Mouse (Mus musculus) lung, postnatal 0 days (tissue): ENCODE results near the gene Kir3dl2. TPM values are rescaled to one million over a fixed set of nuclear protein-coding genes. Genes with fewer than 3 reads are reported as not detected.
"Not testable (repeated sequence)": the region's sequence is repeated elsewhere in the genome, so short reads cannot be mapped to it uniquely, and the experiment has no call there.

Experiments
- ATAC-seq: fragments of 200-750 bp; cut with Nextera tagmentation; 2 replicates; pipeline ENCODE4 v1.8.0; 2017; ENCODE audit warnings: moderate library complexity
- DNase-seq: peaks from one replicate; pipeline ENCODE4 v3.0.0-alpha.2; 2016; ENCODE audit warnings: low spot score
- H3K27ac ChIP-seq: fragments of 300-500 bp; sonication (generic); 2 replicates; pipeline ENCODE4 v1.5.1; 2014; ENCODE audit warnings: antibody characterized with exemption, mild to moderate bottlenecking, low read length, mixed read lengths
- H3K27me3 ChIP-seq: fragments of 300-500 bp; sonication (generic); replicated peaks from 2 replicates; pipeline ENCODE4 v1.6.1; 2014; ENCODE audit warnings: low read length, mixed read lengths; ENCODE audit not compliant: insufficient read depth
- H3K36me3 ChIP-seq: fragments of 300-500 bp; sonication (generic); 2 replicates; pipeline ENCODE4 v1.6.1; 2014; ENCODE audit warnings: low read length, mixed read lengths; ENCODE audit not compliant: insufficient read depth
- H3K4me1 ChIP-seq: fragments of 300-500 bp; sonication (generic); 2 replicates; pipeline ENCODE4 v1.6.1; 2014; ENCODE audit warnings: antibody characterized with exemption, low read depth, low read length, mixed read lengths; ENCODE audit not compliant: insufficient read depth
- H3K4me2 ChIP-seq: fragments of 300-500 bp; sonication (generic); replicated peaks from 2 replicates; pipeline ENCODE4 v1.6.1; 2014; ENCODE audit warnings: low read depth, mild to moderate bottlenecking, low read length, moderate library complexity, mixed read lengths
- H3K4me3 ChIP-seq: fragments of 300-500 bp; sonication (generic); 2 replicates; pipeline ENCODE4 v1.5.1; 2014; ENCODE audit warnings: low read depth, low read length
- H3K9ac ChIP-seq: fragments of 300-500 bp; sonication (generic); replicated peaks from 2 replicates; pipeline ENCODE4 v1.6.1; 2014; ENCODE audit warnings: low read depth, mild to moderate bottlenecking
- H3K9me3 ChIP-seq: fragments of 300-500 bp; sonication (generic); 2 replicates; pipeline ENCODE4 v1.6.1; 2016; ENCODE audit warnings: low read length, mixed read lengths
- CTCF ChIP-seq: IDR thresholded peaks from 2 replicates; pipeline ENCODE4 v1.5.1; 2016; ENCODE audit warnings: antibody characterized with exemption, mild to moderate bottlenecking
- EP300 ChIP-seq: IDR thresholded peaks from 2 replicates; pipeline ENCODE4 v1.6.1; 2016; ENCODE audit warnings: antibody characterized with exemption, mild to moderate bottlenecking, control low read depth
- WGBS: fragments of 180-500 bp; shearing (Covaris S2); extraction: QIAGEN DNeasy Blood & Tissue Kit; methylation state at CpG from one replicate; pipeline ENCODE4 v1.1.7; 2014; 5-methylcytosine and 5-hydroxymethylcytosine counted together
- polyA plus RNA-seq: library from polyadenylated mRNA; unstranded; fragments of >200 nt; fragmentation: Nextera tagmentation; extraction: Ambion mirVana; gene quantifications from 2 replicates; pipeline ENCODE4 v1.2.1, GENCODE M21; 2015

Kir3dl2 gene
- polyA plus RNA-seq, result not detected in 2 replicates

DNA sequence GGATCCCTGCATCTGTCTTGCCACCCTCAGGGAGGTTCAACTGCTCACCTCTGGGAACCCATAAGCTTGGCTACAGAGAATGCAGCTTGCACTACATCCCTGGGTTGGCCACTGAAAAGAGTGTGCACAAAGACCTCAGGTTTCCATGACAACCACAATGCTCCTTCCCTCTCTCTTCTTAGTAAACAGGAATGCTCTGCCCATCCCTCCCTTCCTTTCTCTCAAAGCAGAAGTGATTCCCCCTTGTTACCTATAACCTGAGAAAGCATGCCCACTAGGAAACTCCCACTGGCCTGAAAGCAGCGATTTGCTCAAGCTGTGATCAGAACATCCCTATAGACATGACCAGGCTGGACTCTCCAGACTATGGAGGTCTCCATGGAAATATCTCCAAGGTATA lies at the start of gene Kir3dl2:
Kir3dl2 (minus strand) TSS at position 101 of the 400 bp plus-strand sequence.
- not testable (repeated sequence) for H3K4me1 ChIP-seq, H3K27ac ChIP-seq, H3K4me3 ChIP-seq, DNase-seq, ATAC-seq, H3K36me3 ChIP-seq, H3K27me3 ChIP-seq, H3K9me3 ChIP-seq, H3K9ac ChIP-seq, H3K4me2 ChIP-seq
- 68% methylated on average over 1 of the region's 1 CpGs for WGBS

DNA sequence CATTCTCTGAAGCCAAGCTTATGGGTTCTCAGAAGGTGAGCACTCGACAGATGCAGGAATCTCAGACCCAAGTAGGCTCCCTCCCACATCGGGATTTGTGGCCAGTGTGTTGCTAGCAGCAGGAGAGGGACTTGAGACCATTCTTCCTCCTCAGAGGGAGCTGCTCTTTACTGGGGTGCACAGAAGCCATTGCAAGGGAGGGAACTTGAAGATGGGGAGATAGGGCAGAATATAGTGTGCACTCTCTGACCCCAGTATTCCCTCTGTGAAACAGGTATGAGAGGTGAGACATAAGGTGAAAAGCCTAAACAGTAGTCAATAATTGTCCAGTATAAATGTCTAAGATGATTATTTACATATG lies 47.0 kb upstream of the Kir3dl2 start:
- TF ChIP-seq CTCF (no peak), EP300 (no peak)
- Histone ChIP-seq H3K27ac (no peak overlapping the region), H3K9ac (no peak overlapping the region), H3K4me1 (no peaks in the 10 kb centered on the region), H3K9me3 (no peaks in the 10 kb centered on the region), H3K36me3 (no peaks in the 10 kb centered on the region), H3K4me2 (no peak overlapping the region), H3K4me3 (no peak overlapping the region), H3K27me3 (no peaks in the 10 kb centered on the region)
- WGBS, result 31% methylated on average over 2 of the region's 2 CpGs
- ATAC-seq (no peak), DNase-seq (no peak)

DNA sequence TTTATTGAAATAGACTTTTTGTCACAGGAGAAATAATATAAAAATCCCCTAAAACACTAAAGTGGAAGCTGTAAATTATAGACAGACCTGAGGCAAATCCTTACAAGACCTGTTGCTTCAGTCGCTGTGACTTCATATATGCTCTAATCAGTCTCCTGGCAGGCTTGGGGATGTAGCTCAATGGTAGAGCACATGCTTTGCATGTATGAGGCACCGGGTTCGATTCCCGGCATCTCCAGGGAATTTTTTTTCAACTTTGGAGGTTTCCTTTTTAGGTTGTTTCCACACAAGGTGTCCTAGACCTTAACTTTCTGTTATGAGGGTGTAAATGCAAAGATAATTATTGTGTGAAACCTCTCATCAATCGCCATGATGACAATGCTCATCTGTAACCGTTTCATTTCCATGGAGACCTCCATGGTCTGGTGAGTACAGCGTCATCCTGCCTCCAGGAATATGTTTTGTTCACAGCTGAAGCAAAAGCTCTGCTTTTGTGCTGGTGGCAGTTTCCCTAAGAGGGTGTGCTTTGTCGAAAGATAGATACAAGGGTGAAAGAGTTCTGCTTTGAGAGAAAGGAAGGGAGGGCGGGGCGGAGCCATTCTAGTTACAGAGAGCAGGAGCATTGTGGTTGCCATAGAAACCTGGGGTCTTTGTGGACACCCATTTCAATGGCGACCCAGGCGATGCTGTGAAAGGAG lies 46.5 kb upstream of the Kir3dl2 start, which contains the start of gene Tceal3:
Tceal3 (plus strand) TSS at position 644 of the 698 bp plus-strand sequence.
- no peaks in the 10 kb centered on the region for H3K36me3 ChIP-seq
- no peaks in the 10 kb centered on the region for H3K9me3 ChIP-seq
- H3K4me2 ChIP-seq, result no peak within 1 kb of the TSS
- H3K27me3 ChIP-seq, result no peaks in the 10 kb centered on the region
- ATAC-seq (no peak), DNase-seq (no peak)
- H3K4me3 ChIP-seq, result no peak within 1 kb of the TSS
- H3K27ac ChIP-seq, result no peak within 1 kb of the TSS
- no peak within 1 kb of the TSS for H3K9ac ChIP-seq
- H3K4me1 ChIP-seq, result no peaks in the 10 kb centered on the region
- WGBS, result 50% methylated on average over 12 of the region's 12 CpGs
- TF ChIP-seq EP300 (no peak), CTCF (no peak)

DNA sequence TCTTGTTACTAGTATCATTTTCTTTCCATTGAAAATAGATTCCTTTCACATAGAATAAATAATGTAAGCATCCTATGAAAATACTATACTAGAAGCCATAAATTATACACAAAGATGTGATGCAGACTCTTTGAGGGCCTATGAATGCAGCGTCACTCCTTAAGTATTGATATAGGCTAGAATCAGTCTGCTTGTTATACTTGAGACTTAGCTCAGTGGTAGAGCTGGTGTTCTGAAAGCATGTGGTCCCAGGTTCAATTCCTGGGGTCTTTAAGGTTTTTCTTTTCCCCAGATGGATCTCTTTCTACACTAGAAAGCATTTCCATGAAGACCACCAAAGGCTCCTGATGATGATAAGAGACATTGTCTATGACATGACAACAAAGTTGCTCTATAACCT lies 40.8 kb upstream of the Kir3dl2 start:
- TF ChIP-seq CTCF, result no peak
- TF ChIP-seq EP300, result no peak
- no peak overlapping the region for H3K27ac ChIP-seq
- no peaks in the 10 kb centered on the region for H3K9me3 ChIP-seq
- H3K27me3 ChIP-seq, result no peaks in the 10 kb centered on the region
- 77% methylated on average over 1 of the region's 1 CpGs for WGBS
- ATAC-seq (no peak), DNase-seq (no peak)
- H3K4me3 ChIP-seq, result no peak overlapping the region
- H3K9ac ChIP-seq, result no peak overlapping the region
- no peak overlapping the region for H3K4me2 ChIP-seq
- H3K36me3 ChIP-seq, result no peaks in the 10 kb centered on the region
- no peaks in the 10 kb centered on the region for H3K4me1 ChIP-seq

DNA sequence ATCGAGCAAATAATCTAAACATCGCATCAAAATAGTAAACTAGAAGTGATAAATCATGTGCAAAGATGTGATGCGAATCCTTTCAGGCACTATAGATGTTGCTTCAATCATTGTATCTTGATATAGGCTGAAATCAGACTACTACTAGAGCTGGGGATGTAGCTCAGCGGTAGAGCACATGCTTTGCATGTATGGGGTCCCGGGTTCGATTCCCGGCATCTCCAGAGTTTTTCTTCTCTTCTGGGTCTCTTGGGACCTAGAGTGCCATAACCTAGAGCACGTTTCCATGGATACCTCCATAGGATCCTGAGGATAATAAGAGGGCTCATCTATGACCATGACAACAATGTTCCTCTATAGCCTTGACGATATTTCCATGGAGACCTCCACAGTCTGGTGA lies 25.2 kb upstream of the Kir3dl2 start:
- not testable (repeated sequence) for H3K27me3 ChIP-seq, H3K4me3 ChIP-seq, H3K36me3 ChIP-seq, H3K4me1 ChIP-seq, H3K27ac ChIP-seq, H3K9me3 ChIP-seq, H3K9ac ChIP-seq, H3K4me2 ChIP-seq, DNase-seq, ATAC-seq
- 83% methylated on average over 9 of the region's 9 CpGs for WGBS

DNA sequence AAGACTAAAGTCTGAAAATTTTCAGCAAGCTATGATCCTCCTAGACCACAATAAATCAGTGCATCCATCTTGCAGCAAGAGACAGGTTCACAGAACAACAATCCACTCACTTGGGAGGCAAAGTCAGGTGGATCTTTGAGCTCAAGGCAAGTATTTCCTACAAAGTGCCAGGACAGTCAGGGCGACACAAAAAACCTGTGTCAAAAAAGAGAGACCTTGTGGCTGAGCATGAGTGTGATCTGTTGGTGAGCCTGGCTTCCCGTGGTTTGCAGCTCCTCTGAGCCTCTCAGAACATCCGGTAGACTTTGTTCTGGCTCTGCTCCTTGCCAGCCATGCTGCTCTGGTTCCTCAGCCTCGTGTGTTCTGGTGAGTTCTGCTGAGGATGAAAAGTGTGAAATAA lies 26.2 kb downstream of the Kir3dl2 start, which contains the start of gene Kir3dl1:
Kir3dl1 (plus strand) TSS at position 301 of the 400 bp plus-strand sequence.
- not testable (repeated sequence) for H3K4me2 ChIP-seq, H3K9ac ChIP-seq, ATAC-seq, H3K27me3 ChIP-seq, DNase-seq, H3K27ac ChIP-seq, H3K4me1 ChIP-seq, H3K36me3 ChIP-seq, H3K4me3 ChIP-seq, H3K9me3 ChIP-seq
- WGBS, result 68% methylated on average over 4 of the region's 4 CpGs

Other genes starting within 250 kb of the Kir3dl2 start
- not detected in 2 replicates for gene Kir3dl1, start 26.1 kb downstream of the Kir3dl2 start, polyA plus RNA-seq
- 2.1 and 3.1 TPM in 2 replicates for gene Tceal3, start 46.8 kb upstream of the Kir3dl2 start, polyA plus RNA-seq
- 12.2 and 12.3 TPM in 2 replicates for gene Tceal1, start 163.9 kb upstream of the Kir3dl2 start, polyA plus RNA-seq
- gene Morf4l2, start 199.6 kb upstream of the Kir3dl2 start, polyA plus RNA-seq, result 293 and 313 TPM in 2 replicates
- not detected in 2 replicates for gene Glra4, start 236.1 kb upstream of the Kir3dl2 start, polyA plus RNA-seq